Mouse (Mus musculus): ENCODE measurements around the gene E430018J23Rik. TPM values are rescaled to one million over a fixed set of nuclear protein-coding genes. Genes with fewer than 3 reads are reported as not detected.
"Not testable (repeated sequence)": the region's sequence is repeated elsewhere in the genome, so short reads cannot be mapped to it uniquely, and the experiment has no call there.

The E430018J23Rik gene
- total RNA-seq, 2 experiments from 2014 or later: 8.7 to 9.9 TPM

DNA sequence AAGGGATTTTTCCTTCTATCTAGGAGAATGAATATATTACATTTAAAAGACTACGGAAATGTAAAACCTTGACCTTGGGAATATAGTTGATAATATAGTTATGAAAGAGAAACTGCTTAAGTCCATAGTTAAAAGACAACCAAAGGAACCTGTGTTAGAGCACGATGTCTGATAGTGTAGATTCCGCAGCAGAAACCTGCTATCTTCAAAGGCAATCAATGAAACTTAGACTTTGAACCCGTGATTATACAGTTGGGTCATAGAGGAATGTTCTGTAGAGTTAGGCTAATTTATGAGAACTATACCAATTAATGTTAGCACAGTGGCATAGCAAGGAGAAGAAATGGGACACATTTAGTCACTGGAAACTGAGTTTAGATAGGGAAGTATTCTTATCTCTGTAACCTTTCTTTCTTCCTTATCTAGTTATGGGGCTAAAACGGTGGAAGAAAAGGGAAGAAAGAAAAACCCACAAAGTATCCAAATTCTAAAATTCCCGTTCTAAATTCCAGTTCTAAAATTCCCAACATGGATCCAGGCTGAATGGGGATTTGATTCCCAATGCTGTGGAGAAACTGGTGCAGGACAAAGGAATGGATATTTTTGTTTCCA lies 15.0 kb downstream of the E430018J23Rik start:
- DNase-seq: no peak

DNA sequence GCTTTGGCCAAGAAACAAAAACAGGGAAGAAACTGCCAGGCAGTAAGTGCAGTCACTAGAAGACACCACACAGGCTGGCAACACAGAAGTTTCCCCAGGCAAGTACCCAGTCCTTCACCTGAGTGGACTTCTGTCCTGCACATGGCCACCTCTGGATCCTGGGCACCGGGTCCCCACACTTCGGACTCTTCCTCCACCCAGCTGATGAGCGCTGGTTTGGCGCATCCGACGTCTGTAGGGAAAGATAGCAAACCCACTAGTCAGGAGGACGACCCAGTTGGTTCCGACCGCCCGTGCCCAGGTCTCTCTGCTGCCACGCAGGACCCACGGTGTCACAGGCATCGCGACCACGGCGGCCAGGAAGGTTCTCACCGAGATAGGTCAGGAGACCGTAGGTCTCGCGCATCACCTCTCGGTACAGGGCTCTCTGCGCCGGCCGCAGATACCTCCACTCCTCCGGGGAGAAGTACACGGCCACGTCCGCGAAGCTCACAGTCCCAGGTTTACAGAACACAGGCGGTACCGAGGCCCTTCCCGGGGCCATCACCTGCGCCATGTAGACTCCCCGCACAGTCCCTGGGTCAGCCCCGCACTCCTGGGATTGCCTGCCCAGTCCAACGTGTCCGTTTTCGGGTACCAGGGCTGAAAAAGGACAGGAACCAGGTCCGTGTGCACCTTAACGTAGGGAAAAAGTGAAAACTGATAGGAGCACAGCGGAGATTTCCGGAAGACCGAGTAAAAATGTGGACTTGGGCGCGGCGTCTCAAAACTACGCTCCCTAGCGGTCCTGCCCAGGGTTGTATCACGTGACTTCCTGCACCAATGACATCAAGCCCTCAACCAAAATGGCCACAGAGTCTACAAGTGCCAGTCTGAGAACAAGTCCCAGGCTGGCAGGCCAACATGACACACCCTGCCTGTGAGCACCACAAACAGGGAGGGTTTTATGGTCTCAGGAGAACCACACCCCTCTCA lies 17.9 kb downstream of the E430018J23Rik start, which contains the start of gene Zfp747:
Gene Zfp747, minus strand, starts transcription at position 780 of the 975 bp plus-strand sequence.
- peak; percentile 93 to 94 for DNase-seq

DNA sequence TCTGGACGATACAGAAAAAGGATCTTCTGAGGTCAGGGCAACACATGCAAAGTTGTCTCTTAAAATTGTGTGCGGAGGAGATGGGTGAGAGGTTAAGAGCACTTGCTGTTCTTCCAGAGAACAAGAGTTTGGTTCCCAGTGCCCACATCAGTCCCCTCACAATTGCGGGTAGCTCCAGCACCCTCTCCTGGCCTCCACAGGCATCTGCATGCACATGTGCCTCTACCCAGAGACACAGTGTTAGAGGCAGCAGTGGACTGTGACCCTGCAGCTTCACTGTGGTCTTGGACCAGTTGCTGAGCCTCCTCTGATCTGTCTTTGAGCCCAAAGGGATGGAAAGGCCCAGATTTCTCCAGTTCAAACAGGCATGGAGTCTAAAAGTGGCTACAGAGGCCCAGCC lies 21.6 kb downstream of the E430018J23Rik start:
- DNase-seq: not testable (repeated sequence)

DNA sequence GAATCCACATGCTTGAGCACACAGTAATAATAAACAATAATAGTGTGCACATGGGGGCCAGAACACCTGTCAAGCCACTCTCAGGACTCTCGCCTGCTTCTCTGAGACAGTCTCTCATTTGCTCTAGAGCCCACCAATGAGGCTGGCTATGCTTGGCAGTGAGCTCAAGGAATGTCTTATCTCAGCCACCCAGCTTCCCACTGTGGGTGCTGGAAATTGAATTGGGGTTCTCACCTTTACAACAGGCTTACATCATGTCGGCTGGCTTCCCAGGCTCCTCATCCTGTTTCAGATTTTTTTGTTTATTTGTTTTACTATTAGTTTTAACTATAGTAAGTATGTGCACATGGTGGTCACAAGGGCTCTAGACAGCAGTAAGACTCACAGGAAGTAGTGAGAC lies 22.2 kb downstream of the E430018J23Rik start:
- no peak for DNase-seq

DNA sequence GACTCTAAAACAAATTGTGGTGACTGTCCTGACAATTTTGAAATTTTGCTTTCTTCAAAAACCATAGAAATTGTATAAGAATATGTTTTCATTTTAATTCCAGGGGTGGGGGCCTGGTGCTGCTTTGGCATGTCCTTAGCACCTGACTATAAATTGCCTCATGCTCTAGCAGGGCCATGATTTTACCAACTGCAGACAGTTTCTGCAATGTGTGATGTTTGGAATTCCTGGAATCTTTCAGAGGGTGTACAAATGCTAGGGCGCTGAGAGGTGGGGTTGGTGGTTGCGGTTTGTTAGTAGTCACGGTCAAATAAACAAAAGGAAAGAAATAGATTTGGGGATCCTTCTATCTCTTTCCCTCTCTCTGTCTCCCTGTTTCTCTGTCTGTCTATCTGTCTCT lies 27.2 kb downstream of the E430018J23Rik start:
- DNase-seq: no peak

DNA sequence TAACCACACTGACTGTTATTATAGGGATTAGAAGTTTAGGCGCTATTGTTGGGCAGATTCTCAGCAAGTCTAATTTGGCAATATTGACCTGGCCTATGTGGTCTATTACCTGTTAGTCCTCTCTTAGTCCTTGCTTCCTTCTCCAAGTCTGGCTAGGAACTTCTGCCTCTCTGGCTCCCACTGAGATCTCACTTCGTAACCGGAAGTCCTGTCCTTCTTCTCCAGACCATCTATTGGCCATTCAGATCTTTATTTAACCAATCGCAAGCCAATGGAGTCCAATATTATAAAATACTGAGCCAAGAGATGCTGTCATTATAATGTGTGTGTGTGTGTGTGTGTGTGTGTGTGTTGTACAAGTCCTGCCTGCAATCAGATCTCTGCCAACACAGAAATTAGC lies 29.3 kb downstream of the E430018J23Rik start:
- DNase-seq: peak in 1 of 2 experiments; percentile 30

DNA sequence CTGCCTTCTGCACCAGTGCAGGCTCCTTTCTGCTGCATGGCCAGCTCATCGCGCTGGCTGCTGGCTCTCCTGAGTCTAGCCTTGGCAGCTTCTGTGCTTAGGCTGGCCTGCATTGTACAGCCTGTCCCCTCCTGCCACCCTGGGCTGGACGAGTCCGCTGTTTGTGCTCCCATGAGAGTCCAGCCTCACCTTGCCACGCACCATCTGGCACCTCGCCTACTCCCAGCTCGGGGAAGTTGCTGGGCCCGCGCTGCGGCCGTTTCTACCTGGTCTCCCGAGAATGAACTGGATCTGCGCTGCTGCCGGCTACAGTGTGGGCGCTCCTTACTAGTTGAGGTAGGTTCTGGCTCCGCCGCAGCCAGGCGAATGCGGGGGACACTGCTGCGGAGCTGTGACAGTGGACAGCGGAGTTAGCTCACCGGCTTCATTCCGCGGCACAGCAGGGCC lies 29.9 kb downstream of the E430018J23Rik start:
- peak; percentile 30 to 54 for DNase-seq

DNA sequence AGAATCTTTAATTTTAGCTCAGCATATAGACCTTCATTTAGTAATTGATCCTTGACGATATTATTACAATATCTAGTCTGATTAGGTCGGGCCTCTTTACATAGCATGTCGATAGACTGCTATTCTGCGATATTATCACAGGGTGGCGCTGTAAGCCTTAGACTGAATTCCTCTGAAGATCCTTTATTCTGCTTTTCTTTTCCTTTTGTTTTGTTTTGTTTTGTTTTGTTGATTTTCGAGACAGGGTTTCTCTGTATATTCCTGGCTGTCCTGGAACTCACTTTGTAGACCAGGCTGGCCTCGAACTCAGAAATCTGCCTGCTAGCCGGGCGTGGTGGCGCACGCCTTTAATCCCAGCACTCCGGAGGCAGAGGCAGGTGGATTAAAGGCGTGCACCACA lies 31.0 kb downstream of the E430018J23Rik start:
- DNase-seq: peak in 1 of 2 experiments; percentile 27

DNA sequence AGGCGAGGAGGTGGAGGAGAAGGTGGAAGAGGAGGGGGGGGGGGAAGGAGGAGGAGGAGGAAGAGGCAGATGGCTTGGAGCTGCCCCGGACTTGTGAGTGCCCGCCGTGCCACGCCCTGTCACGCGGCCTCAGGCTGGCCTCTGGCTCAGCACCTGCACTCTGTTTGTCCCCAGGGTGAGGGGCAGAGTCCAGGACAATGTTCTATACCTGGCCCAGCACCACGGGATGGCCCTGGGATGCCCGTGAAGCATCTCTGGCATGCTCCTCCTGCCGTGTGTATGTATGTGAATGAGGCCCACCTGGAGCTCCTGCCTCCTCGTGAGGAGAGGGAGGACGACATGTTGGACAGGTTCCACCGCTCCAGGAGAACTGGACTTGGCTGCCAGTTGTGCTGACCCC lies 32.0 kb downstream of the E430018J23Rik start:
- DNase-seq: no peak

DNA sequence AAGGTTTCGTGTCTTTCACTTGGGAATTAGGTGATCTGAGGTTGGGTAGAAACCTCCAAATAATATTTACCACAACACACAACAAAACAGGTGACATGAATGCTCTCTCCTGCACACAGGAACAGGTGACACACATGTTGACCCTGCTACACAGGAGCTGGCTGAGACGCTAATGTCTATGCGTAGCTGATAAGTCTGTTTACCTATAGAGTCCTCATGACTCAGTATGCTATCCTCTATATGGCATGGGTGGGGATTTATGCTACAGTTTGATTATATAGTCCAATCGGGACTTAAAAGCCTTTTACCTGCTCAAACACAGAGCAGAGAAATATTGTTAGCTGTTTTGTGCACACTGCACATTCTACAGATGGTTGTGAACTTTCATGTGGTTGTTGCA lies 33.2 kb downstream of the E430018J23Rik start:
- no peak for DNase-seq

DNA sequence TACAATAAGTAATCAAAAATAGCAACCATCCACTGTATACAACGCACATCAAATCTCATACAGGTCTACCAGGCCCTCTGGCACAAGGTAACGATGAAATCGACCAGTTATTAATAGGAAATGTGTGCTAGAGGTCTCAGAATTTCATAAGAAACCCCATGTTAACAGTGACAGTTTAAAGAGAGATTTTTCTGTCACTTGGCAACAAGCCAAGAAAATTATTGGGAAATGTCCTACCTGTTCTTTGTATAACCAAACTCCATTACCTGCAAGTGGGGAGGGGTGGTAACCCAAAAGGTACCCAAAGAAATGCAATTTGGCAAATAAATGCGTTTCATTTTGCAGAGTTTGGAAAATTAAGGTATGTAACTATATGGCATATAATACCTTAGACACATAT lies 35.0 kb downstream of the E430018J23Rik start:
- DNase-seq: no peak

DNA sequence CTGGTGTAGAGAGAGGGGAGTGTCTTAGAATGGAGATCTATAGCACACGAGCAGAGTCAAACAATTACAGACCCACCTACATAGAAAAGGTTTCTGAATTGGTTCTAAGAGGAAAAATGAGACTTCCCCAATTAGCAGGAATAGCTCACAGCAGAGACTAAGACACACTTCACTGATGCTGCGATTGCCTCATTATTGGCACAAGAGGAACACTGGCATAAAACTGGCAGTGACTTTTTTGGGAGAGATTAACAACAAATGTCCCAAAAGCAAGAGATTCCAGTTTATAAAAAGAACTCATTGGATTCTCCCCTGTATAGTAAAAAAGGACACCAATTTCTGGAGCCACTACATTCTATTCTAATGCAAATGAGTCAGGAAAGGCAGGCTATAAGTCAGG lies 35.6 kb downstream of the E430018J23Rik start:
- DNase-seq: no peak

DNA sequence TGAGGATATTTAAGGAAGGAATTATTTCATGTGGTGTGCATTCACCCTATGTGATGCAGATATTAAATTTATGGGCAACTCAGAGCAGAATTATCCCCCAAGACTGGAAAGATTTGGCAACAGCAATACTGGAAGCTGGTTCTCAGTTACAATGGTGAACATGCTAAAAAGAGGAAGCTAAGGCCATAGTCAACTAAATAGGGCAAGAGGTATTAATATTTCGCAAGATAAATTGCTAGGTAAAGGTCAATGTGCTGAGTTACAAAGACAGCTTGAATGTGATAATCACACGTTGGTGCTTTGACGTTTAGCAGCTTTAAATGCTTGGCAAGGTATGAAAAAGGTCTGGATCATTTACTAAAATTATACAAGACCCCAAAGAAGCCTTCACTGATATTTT lies 37.6 kb downstream of the E430018J23Rik start:
- no peak for DNase-seq

DNA sequence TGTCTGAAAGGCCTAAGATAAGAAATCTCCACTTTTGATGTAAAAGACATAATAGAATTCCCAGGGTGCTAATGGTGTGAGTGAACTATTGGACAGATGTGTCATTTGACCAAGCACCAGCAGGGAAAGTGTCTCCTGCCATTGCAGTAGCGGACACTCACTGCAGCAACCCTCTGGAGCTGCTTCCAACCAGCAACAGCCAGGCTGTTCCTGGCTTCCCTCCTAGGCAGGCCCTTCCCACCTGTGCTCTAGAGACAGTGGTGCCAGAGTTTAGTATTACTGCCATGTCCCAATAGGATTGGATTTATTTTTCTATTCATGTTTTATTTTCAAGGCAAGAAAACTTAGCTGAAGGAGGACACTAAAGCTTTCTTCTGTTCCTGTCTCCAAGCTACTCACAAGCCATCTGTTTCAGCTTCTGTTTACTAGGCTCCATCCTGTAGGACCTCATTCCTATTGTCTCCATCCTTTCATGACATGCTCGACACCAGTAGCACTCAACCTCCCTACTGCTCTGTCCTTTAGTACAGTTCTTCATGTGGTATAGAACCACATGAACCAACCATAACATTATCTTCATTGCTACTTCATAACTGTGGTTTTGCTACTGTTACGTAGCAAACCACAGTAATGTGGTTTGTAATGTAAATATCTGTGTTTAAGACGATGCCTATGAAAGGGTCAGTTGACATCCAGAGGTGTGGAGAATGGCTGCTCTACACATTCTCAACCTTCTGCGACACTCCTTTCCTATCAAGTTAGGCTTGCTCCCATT lies 42.0 kb downstream of the E430018J23Rik start:
- no peak for DNase-seq

DNA sequence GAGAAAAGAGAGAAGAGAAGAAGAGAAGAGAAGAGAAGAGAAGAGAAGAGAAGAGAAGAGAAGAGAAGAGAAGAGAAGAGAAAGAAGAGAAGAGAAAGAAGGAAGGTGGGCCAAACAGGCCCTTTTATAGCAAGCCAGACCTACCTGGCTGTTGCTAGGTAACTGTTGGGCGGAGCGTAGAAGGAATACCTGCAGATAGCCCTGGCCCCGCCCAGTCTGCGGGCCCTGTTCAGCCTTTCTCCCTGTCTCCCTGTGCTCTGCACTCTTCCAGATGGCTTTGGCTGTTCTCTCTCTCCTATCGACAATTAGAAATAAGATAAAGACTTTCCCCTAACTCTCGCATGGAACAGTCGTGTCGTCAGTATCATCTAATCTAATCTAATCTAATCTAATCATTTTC lies 46.8 kb downstream of the E430018J23Rik start:
- DNase-seq: no peak

DNA sequence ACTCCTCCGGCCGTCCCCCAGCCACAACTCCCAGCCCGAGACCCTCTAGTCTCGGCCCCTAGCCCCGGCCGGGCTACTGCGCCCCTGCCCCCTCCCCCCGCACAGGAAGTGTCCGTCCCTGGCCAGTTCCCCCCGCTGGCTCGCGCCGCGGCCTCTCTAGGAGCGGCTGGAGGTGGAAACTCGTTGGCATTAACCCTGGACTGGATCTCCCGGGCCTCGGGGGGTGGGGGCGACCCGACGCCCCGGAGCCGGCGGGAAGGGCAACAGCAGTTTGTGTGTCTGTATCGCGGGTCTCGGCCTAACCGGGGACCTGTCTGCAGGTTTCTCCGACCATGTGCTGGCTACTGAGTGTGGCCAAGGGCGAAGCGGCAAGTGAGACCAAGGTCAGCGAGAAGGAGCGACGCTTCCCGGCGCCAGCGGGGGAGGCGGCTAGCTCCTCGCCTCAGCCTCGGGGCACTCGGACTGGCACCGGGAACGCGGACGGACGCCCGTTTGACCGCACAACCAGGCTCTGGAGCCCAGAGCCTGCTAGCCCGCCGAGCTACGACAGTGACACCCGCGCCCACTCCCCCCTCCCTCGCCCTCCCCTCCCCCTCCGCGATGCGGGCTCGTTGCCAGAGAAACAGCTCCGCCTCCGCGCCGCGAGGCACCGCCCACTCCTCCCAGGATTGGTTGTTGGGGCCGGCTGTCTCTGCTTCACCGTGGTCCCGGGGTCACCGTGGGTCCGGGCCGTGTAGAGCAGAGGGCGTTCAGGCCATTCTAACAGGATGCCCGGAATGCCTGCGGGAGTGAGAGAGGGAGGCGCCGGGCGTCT lies 47.7 kb downstream of the E430018J23Rik start, which contains the start of gene Zfp768:
Gene Zfp768, minus strand, starts transcription at position 78 of the 814 bp plus-strand sequence.
- DNase-seq: peak; percentile 95 to 96

DNA sequence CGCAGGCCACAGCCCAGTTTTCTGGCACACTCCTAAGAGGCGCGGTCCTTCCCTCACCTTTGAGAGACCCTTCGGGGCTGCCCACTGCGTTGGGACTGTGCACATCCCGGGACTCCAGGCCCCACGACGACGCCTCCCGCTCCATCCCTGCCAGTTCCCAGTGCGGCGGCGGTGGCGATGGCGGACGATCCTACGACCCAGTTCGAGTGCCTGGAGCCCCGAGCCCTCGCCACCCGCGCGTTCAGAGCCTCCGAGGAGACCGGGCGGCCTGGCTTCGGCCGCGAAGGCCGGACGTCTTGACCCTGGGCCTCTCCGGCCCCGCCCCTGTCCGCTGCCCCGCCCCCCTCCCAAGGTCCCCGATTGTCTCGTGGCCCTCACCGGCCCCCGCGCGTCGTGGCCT lies 48.3 kb downstream of the E430018J23Rik start:
- DNase-seq: peak; percentile 55 to 77

DNA sequence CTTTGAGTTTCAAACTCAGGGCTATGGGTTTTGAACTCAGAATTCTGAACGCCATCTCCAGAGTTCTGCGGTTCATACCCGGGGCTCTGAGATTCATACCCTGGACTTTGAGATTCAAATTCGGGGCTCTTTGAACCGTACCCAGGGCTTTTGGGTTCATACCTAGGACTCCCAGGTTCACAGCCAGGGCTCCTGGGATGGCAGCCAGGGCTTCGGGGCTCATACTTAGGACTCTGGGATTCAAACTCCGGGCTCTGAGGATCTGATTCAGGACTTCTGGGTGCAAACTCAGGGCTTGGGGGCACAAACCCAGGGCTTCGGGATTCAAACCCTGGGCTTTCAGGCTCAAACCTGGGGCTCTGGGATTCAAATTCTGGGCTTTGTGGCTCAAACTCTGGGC lies 49.1 kb downstream of the E430018J23Rik start:
- peak in 1 of 2 experiments; percentile 31 for DNase-seq

DNA sequence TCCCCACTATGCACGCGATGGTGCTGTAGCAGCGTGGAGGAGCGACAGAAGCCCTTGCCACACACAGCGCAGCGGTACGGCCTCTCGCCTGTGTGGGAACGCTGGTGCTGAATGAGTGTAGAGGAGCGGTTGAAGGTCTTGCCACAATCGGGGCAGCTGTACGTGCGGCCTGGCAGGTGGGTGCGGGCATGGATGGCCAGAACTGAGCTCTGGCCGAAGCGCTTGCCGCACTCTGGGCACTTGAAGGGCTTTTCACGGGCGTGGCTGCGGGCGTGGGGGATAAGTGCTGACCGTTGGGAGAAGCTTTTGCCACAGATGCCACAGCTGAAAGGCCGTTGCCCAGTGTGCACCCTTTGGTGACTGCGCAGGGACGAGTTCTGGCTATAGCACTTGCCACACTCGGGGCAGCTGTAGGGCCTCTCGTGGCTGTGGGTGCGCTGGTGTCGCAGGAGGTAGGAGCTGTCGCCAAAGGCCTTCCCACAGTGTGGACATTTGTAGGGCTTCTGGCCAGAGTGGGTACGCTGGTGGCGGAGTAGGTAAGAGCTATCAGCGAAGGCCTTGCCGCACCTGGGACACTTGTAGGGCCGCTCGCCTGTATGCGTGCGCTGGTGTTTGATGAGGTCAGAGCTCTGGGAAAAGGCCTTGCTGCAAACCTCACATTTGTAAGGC lies 49.9 kb downstream of the E430018J23Rik start:
- DNase-seq: no peak

DNA sequence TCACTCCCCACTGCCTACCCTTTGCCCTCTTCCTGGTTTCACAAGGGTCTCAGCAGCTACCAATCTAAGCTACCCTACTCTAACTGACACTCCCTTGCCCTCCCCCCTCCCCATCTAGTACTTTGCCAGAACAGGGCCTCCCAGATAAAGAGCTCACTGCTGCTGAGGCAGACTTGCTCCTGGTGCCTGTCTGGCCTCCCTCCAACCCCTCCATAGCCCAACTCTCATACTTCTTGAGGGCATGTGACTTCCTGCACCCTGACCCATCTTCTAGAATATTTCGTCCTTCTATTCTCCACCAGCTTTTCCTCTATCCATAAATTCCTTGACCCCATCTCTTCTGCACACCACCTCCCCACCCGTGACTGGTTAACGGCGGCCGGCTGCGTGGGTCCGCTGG lies 50.5 kb downstream of the E430018J23Rik start:
- no peak for DNase-seq

DNA sequence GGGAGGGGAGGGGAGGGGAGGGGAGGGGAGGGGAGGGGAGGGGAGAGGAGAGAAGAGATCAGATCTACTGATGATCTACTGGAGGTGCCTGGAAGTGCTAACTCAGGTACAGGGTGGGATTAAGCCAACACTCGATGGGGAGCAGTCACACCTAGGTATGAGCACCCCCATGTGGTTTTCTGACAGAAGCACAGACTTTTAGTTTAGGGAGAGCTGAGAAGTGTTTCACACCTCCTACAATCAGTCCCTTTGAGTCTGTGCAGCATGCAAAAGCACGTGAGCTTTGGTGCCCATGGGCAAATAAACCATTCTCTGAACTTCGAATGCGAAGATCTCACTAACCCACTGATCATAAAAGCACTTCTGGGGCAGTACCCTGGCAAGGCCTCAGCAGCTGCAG lies 51.1 kb downstream of the E430018J23Rik start:
- no peak for DNase-seq
